Mouse (Mus musculus): Measurements from ENCODE around the gene Zfpm1.

GRCm38 (mm10) chr8:122291549-122291948 lies 9.6 kb downstream of the Zfpm1 start:
- TF ChIP-seq POLR2A (IDR thresholded peaks at IDR 0.05; ENCODE audit: borderline replicate concordance, extremely low read depth, low read depth, low read length) (no peak), CTCF (IDR thresholded peaks at IDR 0.05; ENCODE audit: insufficient read depth, low read length) (no peak)

Measured in lung, adult 2 months (tissue).